Mouse (Mus musculus): Measurements from ENCODE around the gene Ptpn11. TPM values are rescaled to one million over a fixed set of nuclear protein-coding genes. Genes with fewer than 3 reads are reported as not detected.

The Ptpn11 gene
- polyA plus RNA-seq, 1 experiment = 17.3 TPM

DNA sequence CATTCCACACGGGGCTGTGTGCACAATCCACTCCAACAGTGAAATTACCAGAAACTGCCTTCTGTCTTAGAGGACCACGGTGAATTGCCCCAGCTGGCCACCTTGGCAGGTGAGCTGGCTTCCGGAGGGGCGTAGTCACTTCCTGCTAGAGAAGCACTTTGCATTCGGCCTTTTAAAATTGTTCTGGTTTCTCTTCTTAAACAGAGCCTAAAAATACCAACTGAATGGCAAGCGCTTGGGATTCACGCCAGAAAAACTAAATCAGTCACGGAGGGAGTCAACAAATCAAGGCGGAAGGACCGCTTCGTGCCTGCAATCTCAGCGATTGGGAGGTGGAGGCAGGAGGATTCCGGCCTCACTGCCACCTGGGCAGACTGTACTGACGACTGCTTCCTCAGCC, 77.0 kb downstream of the Ptpn11 start:
- TF ChIP-seq POLR2A (IDR thresholded peaks at IDR 0.05; ENCODE audit: low read depth, low read length) (no peak), CTCF (IDR thresholded peaks at IDR 0.05; ENCODE audit: extremely low read depth, insufficient read depth, insufficient read length, insufficient replicate concordance) (no peak)
- H3K36me3 ChIP-seq (ENCODE audit: control insufficient read depth, insufficient read depth, low read length) = no peaks in the 10 kb centered on the region
- peaks cover 27% of the 10 kb centered on the region; the same call in 1 of the 2 replicates for H3K4me1 ChIP-seq (ENCODE audit: control insufficient read depth, insufficient read depth, insufficient read length)
- peak overlapping the region; percentile 80 for H3K27ac ChIP-seq (ENCODE audit: insufficient read depth, low read length)
- H3K4me3 ChIP-seq (ENCODE audit: extremely low read depth, insufficient read depth, insufficient read length) = peak overlapping the region; percentile 10; the same call in 1 of the 2 replicates
- H3K27me3 ChIP-seq (ENCODE audit: control insufficient read depth, insufficient read depth, low read length) = no peaks in the 10 kb centered on the region
- WGBS = 51% methylated on average over 14 of the region's 14 CpGs
- peak in 1 of 2 experiments; percentile 35 for DNase-seq (ENCODE audit: low read depth in 1 of 2, low spot score in 2 of 2)

DNA sequence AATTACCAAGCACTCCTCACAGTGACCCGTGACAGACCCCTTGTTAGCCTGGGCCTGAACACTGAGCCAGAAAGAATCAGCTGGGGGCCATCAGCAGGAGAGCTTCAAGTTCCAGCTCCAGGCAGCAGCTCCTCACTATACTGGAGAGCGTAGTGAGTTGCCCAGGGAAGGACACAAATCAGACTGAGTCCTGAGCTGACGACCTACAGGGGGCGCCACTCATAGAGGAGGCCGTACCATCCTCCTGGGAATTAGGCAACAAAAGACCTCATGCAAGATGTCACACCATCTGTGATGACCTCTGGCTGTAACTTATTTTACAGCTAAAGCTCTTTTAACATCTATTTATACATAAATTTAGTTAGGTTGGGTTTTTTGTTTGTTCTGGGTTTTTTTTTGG, 78.8 kb downstream of the Ptpn11 start:
- peak; percentile 3; the same call in 1 of the 2 replicates for TF ChIP-seq CTCF (IDR thresholded peaks at IDR 0.05; ENCODE audit: extremely low read depth, insufficient read depth, insufficient read length, insufficient replicate concordance)
- no peak for TF ChIP-seq POLR2A (IDR thresholded peaks at IDR 0.05; ENCODE audit: low read depth, low read length)
- Histone ChIP-seq H3K4me1 (ENCODE audit: control insufficient read depth, insufficient read depth, insufficient read length) (peaks cover 40% of the 10 kb centered on the region; the same call in 1 of the 2 replicates), H3K4me3 (ENCODE audit: extremely low read depth, insufficient read depth, insufficient read length) (no peak overlapping the region), H3K27me3 (ENCODE audit: control insufficient read depth, insufficient read depth, low read length) (no peaks in the 10 kb centered on the region), H3K27ac (ENCODE audit: insufficient read depth, low read length) (no peak overlapping the region), H3K36me3 (ENCODE audit: control insufficient read depth, insufficient read depth, low read length) (no peaks in the 10 kb centered on the region)
- 82% methylated on average over 5 of the region's 5 CpGs for WGBS
- DNase-seq (ENCODE audit: low read depth in 1 of 2, low spot score in 2 of 2) = no peak

GRCm38 (mm10) chr5:121111106-121111915, 79.9 kb downstream of the Ptpn11 start:
- H3K27ac ChIP-seq (ENCODE audit: insufficient read depth, low read length) = peak overlapping the region; percentile 63
- H3K36me3 ChIP-seq (ENCODE audit: control insufficient read depth, insufficient read depth, low read length) = no peaks in the 10 kb centered on the region
- WGBS = 68% methylated on average over 18 of the region's 18 CpGs
- DNase-seq (ENCODE audit: low read depth in 1 of 2, low spot score in 2 of 2) = no peak
- TF ChIP-seq POLR2A (IDR thresholded peaks at IDR 0.05; ENCODE audit: low read depth, low read length) (no peak), CTCF (IDR thresholded peaks at IDR 0.05; ENCODE audit: extremely low read depth, insufficient read depth, insufficient read length, insufficient replicate concordance) (no peak)
- peaks cover 45% of the 10 kb centered on the region; the same call in 1 of the 2 replicates for H3K4me1 ChIP-seq (ENCODE audit: control insufficient read depth, insufficient read depth, insufficient read length)
- no peak overlapping the region for H3K4me3 ChIP-seq (ENCODE audit: extremely low read depth, insufficient read depth, insufficient read length)
- H3K27me3 ChIP-seq (ENCODE audit: control insufficient read depth, insufficient read depth, low read length) = no peaks in the 10 kb centered on the region

DNA sequence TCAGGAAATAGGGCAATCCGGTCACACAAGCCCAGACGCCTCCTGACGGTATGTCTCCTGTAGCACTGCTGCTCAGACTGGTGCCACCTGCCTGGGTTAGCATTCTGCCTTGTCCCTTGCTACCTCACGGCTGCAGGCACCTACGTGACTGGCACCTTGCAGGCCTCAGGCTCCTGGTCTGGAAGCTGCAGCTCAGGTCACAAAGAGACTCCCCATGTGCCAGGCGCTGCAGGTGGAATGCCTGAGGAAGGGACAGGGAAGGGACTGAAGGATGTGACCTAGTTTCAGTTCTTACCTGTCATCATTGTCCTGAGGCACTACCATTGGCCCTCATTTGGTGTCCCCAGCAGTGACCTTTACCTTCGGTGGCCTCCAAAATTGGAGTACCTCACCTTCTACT, 82.0 kb downstream of the Ptpn11 start:
- no peak for DNase-seq (ENCODE audit: low read depth in 1 of 2, low spot score in 2 of 2)
- WGBS = 79% methylated on average over 7 of the region's 7 CpGs
- Histone ChIP-seq H3K36me3 (ENCODE audit: control insufficient read depth, insufficient read depth, low read length) (no peaks in the 10 kb centered on the region), H3K27me3 (ENCODE audit: control insufficient read depth, insufficient read depth, low read length) (no peaks in the 10 kb centered on the region), H3K27ac (ENCODE audit: insufficient read depth, low read length) (peak overlapping the region; percentile 3), H3K4me3 (ENCODE audit: extremely low read depth, insufficient read depth, insufficient read length) (no peak overlapping the region), H3K4me1 (ENCODE audit: control insufficient read depth, insufficient read depth, insufficient read length) (peaks cover 44% of the 10 kb centered on the region; the same call in 1 of the 2 replicates)
- TF ChIP-seq CTCF (IDR thresholded peaks at IDR 0.05; ENCODE audit: extremely low read depth, insufficient read depth, insufficient read length, insufficient replicate concordance) (no peak), POLR2A (IDR thresholded peaks at IDR 0.05; ENCODE audit: low read depth, low read length) (no peak)

DNA sequence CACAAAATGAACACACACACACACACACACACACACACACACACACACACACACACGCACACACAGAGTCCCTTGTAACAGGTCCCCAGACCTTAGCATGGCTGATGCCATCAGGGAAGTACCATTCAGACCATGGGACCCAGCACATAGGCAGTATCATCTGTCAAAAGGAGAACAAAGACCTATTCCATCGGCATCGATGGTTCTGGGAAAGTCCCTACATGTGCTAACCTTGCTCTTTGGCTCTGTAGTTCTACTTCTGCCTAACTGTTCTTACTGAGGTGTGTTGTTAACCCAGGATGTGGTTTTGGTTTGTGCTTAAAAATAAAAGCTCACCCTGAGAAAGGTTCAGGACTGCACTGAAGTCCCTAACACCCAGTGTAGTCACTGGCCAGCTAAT, 84.3 kb downstream of the Ptpn11 start:
- peaks cover 31% of the 10 kb centered on the region; the same call in 1 of the 2 replicates for H3K4me1 ChIP-seq (ENCODE audit: control insufficient read depth, insufficient read depth, insufficient read length)
- peak; percentile 61 to 91 for DNase-seq (ENCODE audit: low read depth in 1 of 2, low spot score in 2 of 2)
- H3K27ac ChIP-seq (ENCODE audit: insufficient read depth, low read length) = peak overlapping the region; percentile 85
- H3K4me3 ChIP-seq (ENCODE audit: extremely low read depth, insufficient read depth, insufficient read length) = no peak overlapping the region
- H3K36me3 ChIP-seq (ENCODE audit: control insufficient read depth, insufficient read depth, low read length) = no peaks in the 10 kb centered on the region
- TF ChIP-seq CTCF (IDR thresholded peaks at IDR 0.05; ENCODE audit: extremely low read depth, insufficient read depth, insufficient read length, insufficient replicate concordance) (no peak), POLR2A (IDR thresholded peaks at IDR 0.05; ENCODE audit: low read depth, low read length) (no peak)
- no peaks in the 10 kb centered on the region for H3K27me3 ChIP-seq (ENCODE audit: control insufficient read depth, insufficient read depth, low read length)
- 7% methylated on average over 3 of the region's 3 CpGs for WGBS

DNA sequence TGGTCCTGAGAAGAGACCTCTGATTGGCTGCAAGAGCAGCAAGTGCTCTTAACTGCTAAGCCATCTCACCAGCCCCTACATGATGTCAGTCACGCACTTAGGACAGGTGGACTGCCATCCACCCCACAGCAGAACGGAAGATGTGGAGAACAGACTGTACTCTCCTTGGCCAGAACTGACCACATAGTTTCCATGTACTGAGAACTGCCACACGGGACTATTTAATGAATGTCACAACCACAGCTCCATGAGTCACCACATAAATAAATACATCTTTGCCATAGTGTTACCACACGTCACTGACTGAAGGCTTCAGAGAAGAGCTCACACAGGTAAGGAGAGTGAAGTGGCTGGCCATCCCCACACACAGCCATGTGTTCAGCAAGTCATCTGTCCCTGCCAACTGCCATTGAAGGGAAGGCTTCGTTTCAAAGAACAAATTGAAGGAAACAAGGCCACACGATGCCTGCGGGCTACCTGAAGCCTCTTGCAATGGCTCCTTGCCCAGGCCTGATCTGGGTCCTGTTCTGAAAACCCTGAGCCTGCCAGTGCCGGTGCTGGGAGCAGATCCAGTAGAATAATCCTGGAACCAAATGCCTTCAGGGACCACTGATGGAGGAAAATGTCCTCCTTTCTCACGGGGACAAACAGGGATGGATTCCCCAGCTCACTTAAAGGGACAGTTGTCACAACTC, 90.2 kb downstream of the Ptpn11 start:
- Histone ChIP-seq H3K36me3 (ENCODE audit: control insufficient read depth, insufficient read depth, low read length) (no peaks in the 10 kb centered on the region), H3K27ac (ENCODE audit: insufficient read depth, low read length) (no peak overlapping the region), H3K27me3 (ENCODE audit: control insufficient read depth, insufficient read depth, low read length) (no peaks in the 10 kb centered on the region), H3K4me1 (ENCODE audit: control insufficient read depth, insufficient read depth, insufficient read length) (peaks cover 4% of the 10 kb centered on the region; the same call in 1 of the 2 replicates), H3K4me3 (ENCODE audit: extremely low read depth, insufficient read depth, insufficient read length) (no peak overlapping the region)
- DNase-seq (ENCODE audit: low read depth in 1 of 2, low spot score in 2 of 2) = no peak
- WGBS = 81% methylated on average over 9 of the region's 9 CpGs
- TF ChIP-seq CTCF (IDR thresholded peaks at IDR 0.05; ENCODE audit: extremely low read depth, insufficient read depth, insufficient read length, insufficient replicate concordance) = no peak

Data from spleen, adult 2 months (tissue).